Mouse (Mus musculus): Measurements from ENCODE around the gene Pdgfc.

The Pdgfc gene

GRCm38 (mm10) chr3:81036151-81036553 lies at the start of gene Pdgfc:
Gene Pdgfc, plus strand, starts transcription at chr3:81036416.
- peak; percentile 43 for DNase-seq (ENCODE audit: extremely low spot score)

- no peak for DNase-seq (ENCODE audit: extremely low spot score)
Measured at GRCm38 (mm10) chr3:81009245-81009644, 27.0 kb upstream of the Pdgfc start.

GRCm38 (mm10) chr3:81009899-81010298 lies 26.3 kb upstream of the Pdgfc start:
- DNase-seq (ENCODE audit: extremely low spot score): no peak

DNA sequence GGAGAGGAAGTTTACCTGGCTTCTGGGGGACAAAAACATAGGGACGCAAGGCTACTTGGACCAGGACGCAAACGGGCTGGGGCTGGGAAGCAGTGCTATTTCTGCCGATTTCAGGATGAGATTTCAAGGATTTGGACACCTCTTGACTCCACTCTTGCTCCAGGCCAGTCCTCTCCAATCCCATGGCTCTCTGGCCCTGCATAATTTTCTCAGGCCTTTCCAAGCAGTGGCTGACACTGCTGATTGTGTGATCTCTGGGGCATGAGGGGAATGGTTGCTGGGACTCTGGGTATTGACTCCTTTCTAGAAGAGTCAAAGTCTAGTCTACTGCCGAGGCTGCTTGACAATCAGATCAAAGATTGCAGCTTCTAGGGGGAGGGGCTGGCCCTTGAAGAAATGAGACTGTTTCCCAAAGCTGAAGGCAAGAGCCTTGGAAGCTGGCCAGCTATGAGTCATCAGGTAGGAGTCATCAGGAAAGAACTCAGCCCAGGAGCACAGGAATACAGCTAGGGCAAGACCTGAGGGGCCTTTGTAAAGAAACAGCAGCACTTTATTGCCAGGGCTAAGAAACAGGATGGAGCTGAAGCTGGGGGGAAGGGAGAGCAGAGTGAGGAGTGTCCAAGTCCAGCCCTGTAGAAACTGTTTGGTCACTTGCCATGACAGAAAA lies 18.7 kb upstream of the Pdgfc start:
- no peak for DNase-seq (ENCODE audit: extremely low spot score)

- no peak for DNase-seq (ENCODE audit: extremely low spot score)
Measured at GRCm38 (mm10) chr3:81020064-81020463, 16.2 kb upstream of the Pdgfc start.

GRCm38 (mm10) chr3:81021783-81022182 lies 14.4 kb upstream of the Pdgfc start:
- no peak for DNase-seq (ENCODE audit: extremely low spot score)

- no peak for DNase-seq (ENCODE audit: extremely low spot score)
Measured at GRCm38 (mm10) chr3:81022266-81022665, 13.9 kb upstream of the Pdgfc start.

DNA sequence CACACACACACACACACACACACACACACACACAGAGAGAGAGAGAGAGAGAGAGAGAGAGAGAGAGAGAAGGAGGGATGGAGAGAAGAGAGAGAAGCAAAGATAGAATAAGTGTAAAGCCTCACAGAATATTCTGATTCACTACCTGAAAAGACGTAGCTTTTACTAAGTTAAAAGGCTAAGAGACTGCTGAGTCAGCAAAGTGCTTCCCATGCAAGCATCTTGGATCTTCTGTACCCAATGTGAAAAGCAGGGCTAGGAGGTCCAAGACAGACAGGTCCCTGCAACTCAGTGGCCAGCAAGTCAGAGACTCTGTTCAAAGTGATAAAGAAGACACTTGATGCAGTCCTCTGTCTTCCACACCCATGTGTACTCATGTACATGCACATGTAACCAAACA lies 13.4 kb upstream of the Pdgfc start:
- no peak for DNase-seq (ENCODE audit: extremely low spot score)

- no peak for DNase-seq (ENCODE audit: extremely low spot score)
Measured at GRCm38 (mm10) chr3:81023568-81023967, 12.6 kb upstream of the Pdgfc start.

DNA sequence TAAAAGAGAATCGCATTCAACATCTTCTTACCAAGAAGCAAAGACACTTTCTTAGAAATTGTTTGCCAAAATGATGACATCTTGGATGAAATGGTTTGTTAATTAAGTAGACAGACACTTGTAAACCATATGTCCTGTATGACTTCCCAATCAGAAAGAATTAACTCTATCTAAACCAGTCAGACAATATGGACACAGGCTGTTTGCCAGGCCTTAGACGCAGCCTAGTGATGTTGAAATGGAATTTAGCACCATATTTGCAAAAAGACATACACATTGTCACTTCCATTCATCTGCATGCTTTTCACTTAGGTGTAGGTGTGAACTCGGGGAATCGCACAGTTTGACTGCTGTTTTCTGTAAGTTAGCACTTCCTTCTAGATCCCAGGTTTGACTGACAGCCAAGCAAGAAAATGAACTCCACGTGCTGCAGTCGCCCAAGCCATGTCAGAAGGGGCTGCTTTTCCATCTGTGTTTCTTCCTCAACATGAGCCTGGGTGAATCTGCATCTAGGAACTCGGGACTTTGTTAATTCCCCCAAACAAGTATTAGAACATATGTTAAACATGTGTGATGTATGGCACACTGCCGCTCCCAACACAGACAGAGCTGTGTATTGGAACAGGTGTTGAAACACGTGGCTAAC lies 10.5 kb upstream of the Pdgfc start:
- DNase-seq (ENCODE audit: extremely low spot score): no peak

DNA sequence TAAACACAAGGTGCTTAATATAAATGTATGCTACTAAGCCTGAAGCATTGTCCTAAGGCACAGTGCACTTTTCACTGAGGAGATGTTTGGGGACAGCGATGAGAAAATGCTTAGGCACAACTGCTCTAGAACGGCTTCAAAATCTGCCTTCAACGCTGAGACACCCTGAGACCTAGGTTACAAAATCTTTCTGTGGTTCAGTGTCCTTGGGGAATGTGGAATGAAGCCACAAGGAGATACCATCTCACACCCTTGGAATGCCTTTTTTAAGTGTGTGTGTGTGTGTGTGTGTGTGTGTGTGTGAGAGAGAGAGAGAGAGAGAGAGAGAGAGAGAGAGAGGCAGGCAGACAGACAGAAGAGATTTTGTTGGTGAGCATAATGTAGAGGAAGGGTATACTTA lies 7.9 kb upstream of the Pdgfc start:
- no peak for DNase-seq (ENCODE audit: extremely low spot score)

- no peak for DNase-seq (ENCODE audit: extremely low spot score)
Measured at GRCm38 (mm10) chr3:81029321-81029720, 6.9 kb upstream of the Pdgfc start.

DNA sequence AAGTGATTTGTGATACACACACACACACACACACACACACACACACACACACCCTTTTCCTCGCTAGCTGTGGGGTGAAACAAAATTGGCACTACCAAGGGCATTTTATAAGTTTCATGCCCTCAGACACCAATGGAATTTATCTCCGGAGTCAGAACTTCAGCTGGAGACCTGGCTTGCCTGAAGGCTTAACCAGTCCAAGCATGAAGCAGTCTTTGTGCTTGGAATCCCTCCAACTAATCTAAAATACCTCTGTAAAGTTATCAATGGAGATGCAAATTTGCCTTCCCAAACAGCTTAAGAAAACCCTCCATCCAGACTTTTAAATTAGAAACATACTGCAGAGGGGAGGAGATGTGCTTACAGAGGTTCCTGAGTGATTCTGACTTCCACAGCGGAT lies 6.3 kb upstream of the Pdgfc start:
- DNase-seq (ENCODE audit: extremely low spot score): no peak

DNA sequence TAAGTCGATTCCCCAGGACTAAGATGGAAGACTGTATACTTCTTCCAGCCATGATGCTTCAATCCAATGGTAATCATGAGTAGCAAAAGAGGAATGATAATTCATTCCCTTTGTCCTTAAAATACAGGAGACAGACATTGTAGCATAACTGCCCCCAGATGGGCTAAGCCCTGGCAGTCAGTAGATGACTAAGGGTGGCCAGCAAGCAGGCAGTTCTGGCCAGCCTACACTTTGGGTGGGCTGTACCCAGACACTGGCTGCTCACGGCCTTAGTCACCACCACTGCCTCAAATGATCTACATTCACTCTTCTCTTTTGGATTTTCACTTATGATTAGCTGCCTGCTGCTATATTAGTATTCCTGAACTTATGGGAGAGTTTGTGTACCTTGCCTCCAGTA lies 5.9 kb upstream of the Pdgfc start:
- no peak for DNase-seq (ENCODE audit: extremely low spot score)

- no peak for DNase-seq (ENCODE audit: extremely low spot score)
Measured at GRCm38 (mm10) chr3:81032014-81032413, 4.2 kb upstream of the Pdgfc start.

GRCm38 (mm10) chr3:81034336-81035102 lies 1.7 kb upstream of the Pdgfc start:
- no peak for DNase-seq (ENCODE audit: extremely low spot score)

DNA sequence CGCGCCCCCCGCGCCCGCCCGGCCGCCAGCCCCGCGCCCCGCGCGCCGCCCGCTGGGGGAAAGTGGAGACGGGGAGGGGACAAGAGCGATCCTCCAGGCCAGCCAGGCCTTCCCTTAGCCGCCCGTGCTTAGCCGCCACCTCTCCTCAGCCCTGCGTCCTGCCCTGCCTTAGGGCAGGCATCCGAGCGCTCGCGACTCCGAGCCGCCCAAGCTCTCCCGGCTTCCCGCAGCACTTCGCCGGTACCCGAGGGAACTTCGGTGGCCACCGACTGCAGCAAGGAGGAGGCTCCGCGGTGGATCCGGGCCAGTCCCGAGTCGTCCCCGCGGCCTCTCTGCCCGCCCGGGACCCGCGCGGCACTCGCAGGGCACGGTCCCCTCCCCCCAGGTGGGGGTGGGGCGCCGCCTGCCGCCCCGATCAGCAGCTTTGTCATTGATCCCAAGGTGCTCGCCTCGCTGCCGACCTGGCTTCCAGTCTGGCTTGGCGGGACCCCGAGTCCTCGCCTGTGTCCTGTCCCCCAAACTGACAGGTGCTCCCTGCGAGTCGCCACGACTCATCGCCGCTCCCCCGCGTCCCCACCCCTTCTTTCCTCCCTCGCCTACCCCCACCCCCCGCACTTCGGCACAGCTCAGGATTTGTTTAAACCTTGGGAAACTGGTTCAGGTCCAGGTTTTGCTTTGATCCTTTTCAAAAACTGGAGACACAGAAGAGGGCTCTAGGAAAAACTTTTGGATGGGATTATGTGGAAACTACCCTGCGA lies 517 bp downstream of the Pdgfc start:
- peak; percentile 81 for DNase-seq (ENCODE audit: extremely low spot score)

DNA sequence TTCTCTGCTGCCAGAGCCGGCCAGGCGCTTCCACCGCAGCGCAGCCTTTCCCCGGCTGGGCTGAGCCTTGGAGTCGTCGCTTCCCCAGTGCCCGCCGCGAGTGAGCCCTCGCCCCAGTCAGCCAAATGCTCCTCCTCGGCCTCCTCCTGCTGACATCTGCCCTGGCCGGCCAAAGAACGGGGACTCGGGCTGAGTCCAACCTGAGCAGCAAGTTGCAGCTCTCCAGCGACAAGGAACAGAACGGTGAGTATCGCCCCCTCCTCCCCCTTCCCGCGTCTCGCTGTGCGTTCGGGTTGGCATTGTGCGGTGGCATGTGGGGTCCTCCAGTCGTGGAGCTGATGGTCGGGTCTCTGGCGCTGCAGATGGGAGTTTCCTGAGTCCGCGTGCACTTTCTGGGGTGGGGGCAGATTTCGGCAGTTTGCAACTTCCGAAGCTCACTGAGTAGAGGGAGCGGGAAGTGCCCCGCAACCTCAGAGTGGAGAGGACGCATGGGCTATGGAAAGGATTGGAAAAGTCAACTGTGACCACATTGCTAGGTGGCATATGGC lies 1.2 kb downstream of the Pdgfc start:
- peak; percentile 76 for DNase-seq (ENCODE audit: extremely low spot score)

DNA sequence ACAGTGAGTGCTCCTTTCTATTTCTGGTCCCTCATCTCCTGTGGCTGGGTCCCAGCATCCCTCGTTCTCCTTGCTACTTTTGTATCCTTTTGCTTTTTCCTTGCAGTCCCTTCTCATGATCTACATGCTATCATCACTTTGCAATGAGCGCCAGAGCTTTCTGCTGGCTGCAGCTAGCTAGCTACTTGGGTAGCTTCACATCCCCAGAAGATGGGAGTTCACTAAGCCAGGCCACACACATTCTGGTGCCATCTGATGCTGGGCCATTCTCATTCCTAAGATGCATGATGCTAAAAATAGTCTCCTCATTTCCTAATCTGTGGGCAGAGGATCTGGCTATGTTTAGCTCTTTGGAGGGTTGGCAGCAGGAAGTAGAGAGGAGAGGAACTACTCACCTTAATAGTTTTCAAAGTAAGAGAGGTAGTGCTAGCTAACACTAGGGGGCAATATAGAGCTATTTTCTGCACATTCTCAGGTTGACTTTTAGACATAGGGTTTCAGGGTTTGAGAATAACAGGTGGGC lies 3.0 kb downstream of the Pdgfc start:
- peak; percentile 52 for DNase-seq (ENCODE audit: extremely low spot score)

DNA sequence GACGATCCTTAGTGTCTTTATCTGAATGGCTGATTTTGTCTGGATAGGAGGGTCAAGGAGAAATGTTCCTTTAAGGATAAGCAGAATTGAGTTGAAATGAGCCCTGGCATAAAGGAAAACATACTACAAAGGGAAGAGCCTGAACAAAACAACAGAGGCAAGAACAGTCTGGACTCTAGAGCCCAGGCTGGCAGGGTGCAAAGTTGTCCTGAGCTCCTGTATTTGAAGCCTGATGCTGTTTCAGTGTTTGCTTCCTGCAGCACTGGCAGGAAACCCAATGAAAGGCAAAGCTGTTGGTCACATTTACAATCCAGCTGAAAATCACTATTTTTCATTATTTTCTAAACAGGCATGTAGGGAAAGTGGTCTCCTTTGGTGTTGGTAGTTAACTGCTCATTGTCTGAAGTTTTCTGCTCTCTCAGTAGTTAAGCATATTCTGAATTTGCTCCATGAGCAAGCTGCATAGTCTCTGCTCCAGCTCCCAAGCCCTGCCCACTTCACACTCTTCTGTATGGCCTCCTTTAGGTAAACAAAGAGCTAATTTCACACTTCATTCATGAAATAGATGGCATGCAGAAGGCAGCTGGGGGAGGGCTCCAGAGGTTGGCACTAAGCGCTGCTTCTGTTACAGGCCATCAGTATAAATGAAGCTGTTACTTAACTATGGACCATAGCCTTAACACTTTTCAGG lies 8.6 kb downstream of the Pdgfc start:
- no peak for DNase-seq (ENCODE audit: extremely low spot score)
